Mouse (Mus musculus) Patski (cell line): ENCODE results near the gene Prr3. TPM values are rescaled to one million over a fixed set of nuclear protein-coding genes. Genes with fewer than 3 reads are reported as not detected.
"Not testable (repeated sequence)": the region's sequence is repeated elsewhere in the genome, so short reads cannot be mapped to it uniquely, and the experiment has no call there.

Source experiments
- ATAC-seq: fragments of 100-300 bp; one replicate; pipeline ENCODE4 v1.8.0; 2021
- CTCF ChIA-PET: fragments of 350-600 bp; sonication (Branson Sonifier 250); formaldehyde crosslinking; loops from one replicate; lab custom pipeline; 2022; ENCODE audit warnings: inconsistent platforms; lab: Charles Lee
- POLR2A ChIA-PET: fragments of 350-600 bp; sonication (Branson Sonifier 250); formaldehyde crosslinking; loops from one replicate; lab custom pipeline; 2022; ENCODE audit warnings: antibody characterized with exemption, inconsistent platforms; lab: Charles Lee
- DNase-seq: peaks from one replicate; pipeline ENCODE4 v3.0.0-alpha.2; 2011; ENCODE audit warnings: low read depth, low spot score
- H3K27me3 ChIP-seq: fragments of 371-371 bp; one replicate; pipeline ENCODE4 v1.5.1; 2021
- CTCF ChIP-seq: fragments of 100-300 bp; IDR thresholded peaks from one replicate; pipeline ENCODE4 v1.5.1; 2021
- in situ Hi-C: fragments of 300-500 bp; cut with MboI; formaldehyde crosslinking; loops from 3 replicates; pipeline ENCODE4 v1.11.1; 2018; ENCODE audit warnings: low pct_unique_long_range_greater_than_20kb, mixed read lengths
- polyA plus RNA-seq: library from polyadenylated mRNA; unstranded; gene quantifications from one replicate; pipeline ENCODE4 v1.2.3, GENCODE M21; 2021

Gene Prr3
- polyA plus RNA-seq, 1 experiment from 2014 or later, result 39.1 TPM

GRCm38 (mm10) chr17:35939941-35940340 is 40.1 kb downstream of the Prr3 start:
- in situ Hi-C loops, result loop anchor here (5.0 to 10.0 kb wide), 3 partner anchors 52 to 245 kb away; no protein-coding TSS in a partner anchor
- ChIA-PET POLR2A (no interaction called here), CTCF (no interaction called here)
- TF ChIP-seq CTCF, result no peak
- H3K27me3 ChIP-seq, result no peaks in the 10 kb centered on the region
- ATAC-seq, result no peak
- no peak for DNase-seq

DNA sequence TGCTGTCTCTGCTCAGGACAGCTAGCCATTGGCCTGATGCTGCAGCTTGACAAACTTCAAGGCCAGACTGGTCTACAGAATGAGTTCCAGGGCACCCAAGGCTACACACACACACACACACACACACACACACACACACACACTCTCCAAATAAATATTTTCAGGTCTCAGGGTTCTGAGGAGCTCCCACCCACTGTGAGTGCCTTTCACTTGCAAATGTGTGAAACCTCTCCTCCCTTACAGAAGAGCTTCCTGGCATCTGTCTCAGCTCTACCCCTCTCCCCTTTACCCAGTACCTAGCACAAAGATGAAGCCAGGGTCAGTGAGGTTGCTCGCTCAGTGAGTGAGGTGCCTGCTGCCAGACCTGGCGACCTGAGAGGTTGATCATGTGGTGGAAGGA is 40.9 kb downstream of the Prr3 start:
- no peak for ATAC-seq
- no peaks in the 10 kb centered on the region for H3K27me3 ChIP-seq
- in situ Hi-C loops, result loop anchor here (5.0 to 10.0 kb wide), 3 partner anchors 53 to 246 kb away; no protein-coding TSS in a partner anchor
- POLR2A ChIA-PET, result no interaction called here
- DNase-seq, result no peak
- TF ChIP-seq CTCF, result no peak
- CTCF ChIA-PET, result interaction anchor here (1.2 to 4.6 kb wide), 4 partner anchors 12 to 54 kb away, joined by 4 to 74 read pairs (median 6); partner anchors contain the start of gene Abcf1

DNA sequence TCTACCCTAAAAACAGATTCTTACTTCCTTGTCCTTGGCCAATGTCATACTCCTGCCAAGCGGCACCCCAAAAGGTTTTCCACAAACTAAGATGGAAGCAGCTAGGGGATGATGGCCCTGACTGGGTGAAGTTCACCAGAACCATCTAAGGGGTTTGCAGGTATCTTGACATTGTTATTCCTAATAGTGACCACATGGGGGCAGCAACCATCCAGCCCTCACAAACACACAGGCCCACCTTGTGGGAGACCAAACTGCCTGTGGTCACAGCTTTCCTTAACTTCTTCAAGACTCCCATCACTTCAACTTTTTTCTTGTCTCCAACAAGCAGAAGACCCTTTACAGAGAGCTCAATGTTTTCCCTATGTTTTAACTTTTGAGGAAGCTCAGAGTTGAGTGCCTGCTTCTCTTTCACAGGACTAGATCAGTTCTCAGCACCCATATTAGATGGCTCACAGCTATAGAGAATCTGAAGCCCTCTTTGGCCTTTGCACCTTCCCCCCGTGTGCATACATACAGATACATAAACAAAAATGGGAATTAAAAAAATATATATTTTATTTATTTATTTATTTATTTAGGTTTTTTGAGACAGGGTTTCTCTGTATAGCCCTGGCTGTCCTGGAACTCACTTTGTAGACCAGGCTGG is 42.2 kb downstream of the Prr3 start:
- DNase-seq (peak; percentile 28), ATAC-seq (peak; percentile 35)
- TF ChIP-seq CTCF, result peak; percentile 87
- H3K27me3 ChIP-seq, result no peaks in the 10 kb centered on the region
- POLR2A ChIA-PET, result interaction anchor here (1.0 kb wide), 1 partner anchor 18 kb away, joined by 5 read pairs; no protein-coding TSS in a partner anchor
- CTCF ChIA-PET, result interaction anchor here (0.6 to 4.6 kb wide), 17 partner anchors 9 to 126 kb away, joined by 3 to 74 read pairs (median 4); partner anchors contain the start of gene Abcf1
- in situ Hi-C loops, result loop anchor here (5.0 to 10.0 kb wide), 3 partner anchors 54 to 247 kb away; no protein-coding TSS in a partner anchor

DNA sequence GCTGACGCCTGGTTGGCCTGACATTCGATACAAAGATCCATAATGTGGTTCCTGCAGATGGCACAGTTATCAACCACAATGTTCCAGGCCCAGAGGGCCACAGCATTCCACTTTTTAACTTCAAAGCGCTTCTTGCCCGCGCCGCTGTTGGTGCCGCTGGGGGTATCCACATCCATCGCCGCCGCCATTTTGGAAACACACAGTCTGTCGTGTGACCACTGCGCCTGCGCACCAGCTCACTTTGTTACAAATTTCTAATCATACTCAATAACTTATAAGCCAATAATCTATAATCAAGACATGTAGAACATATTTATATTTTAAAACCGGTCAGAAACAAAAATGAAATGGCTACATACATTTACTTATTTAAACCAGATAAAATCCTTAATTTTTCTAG is 44.3 kb downstream of the Prr3 start:
- POLR2A ChIA-PET, ATAC-seq, H3K27me3 ChIP-seq, DNase-seq: not testable (repeated sequence)
- CTCF ChIA-PET, result interaction anchor here (4.6 kb wide), 1 partner anchor 57 kb away, joined by 74 read pairs; no protein-coding TSS in a partner anchor
- in situ Hi-C loops, result loop anchor here (5.0 to 10.0 kb wide), 3 partner anchors 57 to 249 kb away; no protein-coding TSS in a partner anchor

DNA sequence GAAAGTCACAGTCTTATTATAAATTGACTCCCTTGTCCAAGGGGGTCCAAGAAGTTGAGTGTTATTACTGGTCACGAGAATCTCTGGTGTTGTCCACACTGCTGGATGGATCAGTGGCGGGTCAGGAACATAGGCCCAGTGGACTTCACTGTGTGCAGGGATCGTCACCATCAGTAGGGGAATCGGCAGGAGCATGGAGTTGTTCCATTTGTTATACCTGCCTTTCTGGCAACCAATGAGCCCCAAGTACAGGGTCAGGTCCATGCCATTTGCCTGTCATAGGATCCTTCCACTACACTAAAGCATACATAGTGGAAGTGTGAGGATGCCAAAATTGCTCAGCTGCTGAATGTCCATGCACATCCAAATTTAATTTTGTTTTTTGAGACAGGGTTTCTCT is 47.4 kb downstream of the Prr3 start:
- POLR2A ChIA-PET, result no interaction called here

GRCm38 (mm10) chr17:35930627-35931026 is 49.4 kb downstream of the Prr3 start:
- TF ChIP-seq CTCF, result no peak
- in situ Hi-C loops, result loop anchor here (10.0 kb wide), 2 partner anchors 184 to 254 kb away; no protein-coding TSS in a partner anchor
- CTCF ChIA-PET, result no interaction called here
- POLR2A ChIA-PET, result no interaction called here
- no peaks in the 10 kb centered on the region for H3K27me3 ChIP-seq
- DNase-seq (no peak), ATAC-seq (no peak)

More for the DNA sequence above, 47.4 kb downstream of the Prr3 start:
- DNase-seq (no peak), ATAC-seq (no peak)
- no peaks in the 10 kb centered on the region for H3K27me3 ChIP-seq
- CTCF ChIA-PET, result interaction anchor here (1.4 kb wide), 1 partner anchor 61 kb away, joined by 3 read pairs; no protein-coding TSS in a partner anchor
- TF ChIP-seq CTCF, result no peak
- in situ Hi-C loops, result loop anchor here (10.0 kb wide), 2 partner anchors 182 to 252 kb away; no protein-coding TSS in a partner anchor

DNA sequence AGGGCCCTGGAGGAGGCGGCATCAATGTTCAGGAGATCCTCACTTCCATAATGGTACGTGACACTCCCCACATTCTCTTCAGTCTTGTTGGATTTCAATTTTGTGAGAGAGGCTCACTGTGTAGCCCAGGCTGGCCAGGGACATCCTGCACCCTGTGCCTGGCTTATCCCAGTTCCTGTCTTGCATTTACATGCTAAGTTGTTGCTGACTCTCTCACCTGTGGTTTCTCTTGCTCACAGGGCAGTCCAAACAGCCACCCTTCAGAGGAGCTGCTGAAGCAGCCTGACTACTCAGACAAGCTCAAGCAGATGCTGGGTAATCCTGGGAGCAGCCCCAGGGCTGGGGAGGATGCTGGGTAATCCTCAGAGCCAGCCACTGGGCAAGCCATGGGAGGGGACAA is 50.5 kb downstream of the Prr3 start:
- ChIA-PET CTCF (no interaction called here), POLR2A (no interaction called here)

GRCm38 (mm10) chr17:35927471-35927870 is 52.6 kb downstream of the Prr3 start:
- in situ Hi-C loops, result no loop called here
- no peak for DNase-seq
- no peak for ATAC-seq
- TF ChIP-seq CTCF, result no peak
- H3K27me3 ChIP-seq, result no peaks in the 10 kb centered on the region
- ChIA-PET POLR2A (interaction anchor here (0.6 kb wide), 1 partner anchor 263 kb away, joined by 4 read pairs; no protein-coding TSS in a partner anchor), CTCF (interaction anchor here (1.2 to 3.5 kb wide), 3 partner anchors 9 to 66 kb away, joined by 4 to 13 read pairs (median 7); no protein-coding TSS in a partner anchor)

More for the DNA sequence above, 50.5 kb downstream of the Prr3 start:
- in situ Hi-C loops, result no loop called here
- no peaks in the 10 kb centered on the region for H3K27me3 ChIP-seq
- ATAC-seq (no peak), DNase-seq (no peak)
- no peak for TF ChIP-seq CTCF

- TF ChIP-seq CTCF, result no peak
- no peaks in the 10 kb centered on the region for H3K27me3 ChIP-seq
- ChIA-PET CTCF (no interaction called here), POLR2A (interaction anchor here (0.6 kb wide), 1 partner anchor 1981 kb away, joined by 3 read pairs; no protein-coding TSS in a partner anchor)
- no peak for DNase-seq
- no peak for ATAC-seq
- in situ Hi-C loops, result loop anchor here (25.0 kb wide), 1 partner anchor 1811 kb away; the partner anchor contains the start of genes Brd2 and H2-DMa
Measured at GRCm38 (mm10) chr17:35923281-35923680, 56.8 kb downstream of the Prr3 start.

DNA sequence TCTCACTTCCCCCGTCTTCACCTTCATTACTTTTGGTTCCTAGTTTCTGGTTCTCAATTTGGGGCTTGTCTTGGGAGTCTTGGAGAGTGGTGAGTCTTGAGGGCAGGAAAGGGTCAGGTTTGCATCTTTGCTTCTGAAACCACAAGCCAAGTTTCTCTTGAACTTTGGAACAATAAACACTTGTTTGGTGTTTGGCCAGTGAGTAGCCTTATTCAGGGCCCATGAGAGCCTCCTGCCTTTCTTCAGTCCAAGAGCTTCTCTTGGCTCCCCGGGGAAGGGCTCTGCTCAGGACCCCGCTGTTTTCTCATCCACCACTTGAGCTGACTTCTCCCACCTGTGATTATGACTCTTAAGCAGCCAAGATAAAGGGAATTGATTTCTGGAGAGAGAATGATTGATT is 57.5 kb downstream of the Prr3 start:
- no peaks in the 10 kb centered on the region for H3K27me3 ChIP-seq
- in situ Hi-C loops, result loop anchor here (25.0 kb wide), 1 partner anchor 1810 kb away; the partner anchor contains the start of genes Brd2 and H2-DMa
- POLR2A ChIA-PET, result interaction anchor here (0.6 kb wide), 1 partner anchor 1980 kb away, joined by 3 read pairs; no protein-coding TSS in a partner anchor
- CTCF ChIA-PET, result no interaction called here
- no peak for DNase-seq
- ATAC-seq, result no peak
- no peak for TF ChIP-seq CTCF

Other genes with a start within 250 kb of the Prr3 start
- gene Ier3, start 158.6 kb downstream of the Prr3 start, polyA plus RNA-seq, result 149 TPM
- 308 TPM for gene Flot1, start 157.0 kb downstream of the Prr3 start, polyA plus RNA-seq
- 608 TPM for gene Tubb5, start 141.9 kb downstream of the Prr3 start, polyA plus RNA-seq
- 23.9 TPM for gene Mdc1, start 138.7 kb downstream of the Prr3 start, polyA plus RNA-seq
- gene Nrm, start 118.9 kb downstream of the Prr3 start, polyA plus RNA-seq, result 13.5 TPM
- 74.3 TPM for gene Ppp1r18, start 114.6 kb downstream of the Prr3 start, polyA plus RNA-seq
- 68.9 TPM for gene Dhx16, start 100.4 kb downstream of the Prr3 start, polyA plus RNA-seq
- 61.5 TPM for gene 2310061I04Rik, start 82.8 kb downstream of the Prr3 start, polyA plus RNA-seq
- 42.6 TPM for gene Atat1, start 70.2 kb downstream of the Prr3 start, polyA plus RNA-seq
- gene Mrps18b, start 63.8 kb downstream of the Prr3 start, polyA plus RNA-seq, result 83.0 TPM
- 41.2 TPM for gene Ppp1r10, start 63.8 kb downstream of the Prr3 start, polyA plus RNA-seq
- gene Abcf1, start 10.5 kb downstream of the Prr3 start, polyA plus RNA-seq, result 110 TPM
- 74.4 TPM for gene Gnl1, start 385 bp downstream of the Prr3 start, polyA plus RNA-seq
- 0.31 TPM for gene H2-T24, start 40.3 kb upstream of the Prr3 start, polyA plus RNA-seq
- gene H2-T23, start 52.6 kb upstream of the Prr3 start, polyA plus RNA-seq, result 28.3 TPM
- gene H2-T22, start 62.5 kb upstream of the Prr3 start, polyA plus RNA-seq, result 24.8 TPM
- gene Gm6034, start 62.7 kb upstream of the Prr3 start, polyA plus RNA-seq, result not detected
- gene Gm11127, start 78.1 kb upstream of the Prr3 start, polyA plus RNA-seq, result 9.1 TPM
- 0.06 TPM for gene Gm19684, start 141.4 kb upstream of the Prr3 start, polyA plus RNA-seq
- gene Gm7030, start 149.2 kb upstream of the Prr3 start, polyA plus RNA-seq, result not detected
- not detected for gene Gm8909, start 188.3 kb upstream of the Prr3 start, polyA plus RNA-seq
- gene H2-T3, start 210.1 kb upstream of the Prr3 start, polyA plus RNA-seq, result not detected